Mouse (Mus musculus): Measurements from ENCODE around the gene Sipa1l3.

- TF ChIP-seq POLR2A (IDR thresholded peaks at IDR 0.05; ENCODE audit: low read depth, low read length) (no peak), CTCF (IDR thresholded peaks at IDR 0.05; ENCODE audit: extremely low read depth, insufficient read depth, insufficient read length, insufficient replicate concordance) (no peak)
Observed at GRCm38 (mm10) chr7:29385791-29386190, 132.7 kb downstream of the Sipa1l3 start.

All from spleen, adult 2 months (tissue).